Mouse (Mus musculus): ENCODE data around the gene Slc48a1.

DNA sequence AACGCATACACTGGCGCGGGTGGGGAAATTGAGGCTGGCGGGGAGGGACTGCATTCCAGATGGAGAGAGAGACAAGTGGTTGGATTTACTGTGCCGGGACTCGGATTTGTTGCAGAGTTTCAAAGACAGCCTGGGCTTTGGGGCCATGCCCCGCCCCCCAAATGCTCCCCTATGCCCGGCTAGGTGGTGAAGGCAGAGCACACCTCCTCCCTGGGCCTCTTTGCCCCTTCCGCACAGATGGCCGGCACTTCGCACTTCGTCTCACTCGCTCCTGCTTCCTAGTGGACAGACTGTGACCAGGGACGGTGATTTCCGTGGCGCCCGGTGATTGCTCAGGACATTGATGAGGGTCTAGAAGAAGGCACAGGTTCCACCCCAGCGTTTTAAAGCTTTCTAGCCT, 10.1 kb upstream of the Slc48a1 start:
- TF ChIP-seq MAX (IDR thresholded peaks at IDR 0.05; ENCODE audit: low read length) (no peak), HCFC1 (IDR thresholded peaks at IDR 0.05; ENCODE audit: low read depth, low read length) (no peak), MAFK (IDR thresholded peaks at IDR 0.05; ENCODE audit: borderline replicate concordance, low read depth, low read length) (no peak), CTCF (IDR thresholded peaks at IDR 0.05 in 2 of 3, conservative IDR thresholded peaks at IDR 0.05 in 1 of 3; ENCODE audit: control insufficient read depth in 1 of 3, insufficient read depth in 1 of 3, low read depth in 2 of 3, low read length in 3 of 3, poor library complexity in 1 of 3, severe bottlenecking in 1 of 3) (no peak), EP300 (IDR thresholded peaks at IDR 0.05; ENCODE audit: low read depth in 1 of 2, low read length in 2 of 2) (no peak), GATA1 (IDR thresholded peaks at IDR 0.05; ENCODE audit: low read depth, low read length) (no peak), MAZ (IDR thresholded peaks at IDR 0.05; ENCODE audit: low read depth, low read length) (no peak)

Data from MEL (cell line).